Mouse (Mus musculus): ENCODE results near the gene Wfdc1. TPM values are rescaled to one million over a fixed set of nuclear protein-coding genes. Genes with fewer than 3 reads are reported as not detected.

The Wfdc1 gene
- total and polyA plus RNA-seq, 3 experiments, result not detected

- no peak for TF ChIP-seq PAX5 (IDR thresholded peaks at IDR 0.05; ENCODE audit: low read length)
These were observed 2.7 kb upstream of the Wfdc1 start (continued) for GRCm38 (mm10) chr8:119663440-119663839.

GRCm38 (mm10) chr8:119665270-119665669, 895 bp upstream of the Wfdc1 start:
- Histone ChIP-seq H3K9me3 (replicated peaks; ENCODE audit: low read length) (no peaks in the 10 kb centered on the region), H3K4me2 (ENCODE audit: insufficient read depth, low read depth, poor library complexity, severe bottlenecking) (no peak overlapping the region), H3K27me3 (replicated peaks) (peaks cover 93% of the 10 kb centered on the region), H3K79me2 (replicated peaks; ENCODE audit: control insufficient read depth, extremely low read depth, insufficient read depth, poor library complexity, severe bottlenecking) (no peaks in the 10 kb centered on the region), H3K4me1 (ENCODE audit: control insufficient read depth in 1 of 2, insufficient read depth in 2 of 2) (peaks cover 0 to 3% of the 10 kb centered on the region in 2 experiments; a peak in 1 of 4 replicates), H3K36me3 (replicated peaks in 1 of 2; ENCODE audit: control insufficient read depth in 1 of 2, insufficient read depth in 1 of 2, low read length in 1 of 2) (no peaks in the 10 kb centered on the region), H3K27ac (ENCODE audit: insufficient read depth, low read depth) (no peak overlapping the region), H3K4me3 (replicated peaks in 1 of 3; ENCODE audit: low read depth in 2 of 3, low read length in 2 of 3, poor library complexity in 1 of 3) (no peak overlapping the region), H3K9ac (ENCODE audit: insufficient read depth, low read depth) (no peak overlapping the region)
- DNase-seq (ENCODE audit: extremely low read depth), result no peak
- no peak for TF ChIP-seq ELF1 (IDR thresholded peaks at IDR 0.05; ENCODE audit: low read depth, low read length)
- TF ChIP-seq USF1 (IDR thresholded peaks at IDR 0.05; ENCODE audit: low read depth, low read length), result no peak
- TF ChIP-seq TCF12 (IDR thresholded peaks at IDR 0.05; ENCODE audit: low read depth, low read length), result no peak
- no peak for TF ChIP-seq MAZ (IDR thresholded peaks at IDR 0.05; ENCODE audit: low read depth, low read length)
- no peak for TF ChIP-seq ZC3H11A (IDR thresholded peaks at IDR 0.05; ENCODE audit: low read depth, low read length)
- no peak for TF ChIP-seq ETS1 (conservative IDR thresholded peaks at IDR 0.05; ENCODE audit: low read depth, low read length)
- TF ChIP-seq ZNF384 (IDR thresholded peaks at IDR 0.05; ENCODE audit: low read depth, low read length), result no peak
- TF ChIP-seq PAX5 (IDR thresholded peaks at IDR 0.05; ENCODE audit: low read length), result no peak
- TF ChIP-seq GABPA (IDR thresholded peaks at IDR 0.05; ENCODE audit: insufficient replicate concordance, low read depth, low read length), result no peak
- no peak for TF ChIP-seq RAD21 (IDR thresholded peaks at IDR 0.05; ENCODE audit: low read depth, low read length)
- dilution Hi-C loops (cut with MboI; ENCODE audit: extremely low pct_ligation_motif_present, extremely low pct_unique_long_range_greater_than_20kb, low sequenced_read_pairs) (no loop called here), in situ Hi-C loops (cut with MboI; ENCODE audit: low pct_ligation_motif_present, low pct_unique_long_range_greater_than_20kb, low sequenced_read_pairs) (no loop called here)

- DNase-seq (ENCODE audit: extremely low read depth), result no peak
- TF ChIP-seq UBTF (IDR thresholded peaks at IDR 0.05; ENCODE audit: low read depth, low read length) (no peak), GABPA (IDR thresholded peaks at IDR 0.05; ENCODE audit: insufficient replicate concordance, low read depth, low read length) (no peak), JUN (IDR thresholded peaks at IDR 0.05; ENCODE audit: insufficient read depth, low read depth, low read length) (no peak), TCF12 (IDR thresholded peaks at IDR 0.05; ENCODE audit: low read depth, low read length) (no peak), ZC3H11A (IDR thresholded peaks at IDR 0.05; ENCODE audit: low read depth, low read length) (no peak), SIN3A (IDR thresholded peaks at IDR 0.05; ENCODE audit: low read length) (no peak), IRF4 (IDR thresholded peaks at IDR 0.05; ENCODE audit: low read depth, low read length) (no peak), PAX5 (IDR thresholded peaks at IDR 0.05; ENCODE audit: low read length) (no peak), ELF1 (IDR thresholded peaks at IDR 0.05; ENCODE audit: low read depth, low read length) (no peak), RAD21 (IDR thresholded peaks at IDR 0.05; ENCODE audit: low read depth, low read length) (no peak), CHD1 (IDR thresholded peaks at IDR 0.05; ENCODE audit: low read depth, low read length) (no peak)
- no peak overlapping the region for H3K4me3 ChIP-seq (replicated peaks in 1 of 3; ENCODE audit: low read depth in 2 of 3, low read length in 2 of 3, poor library complexity in 1 of 3)
- H3K9ac ChIP-seq (ENCODE audit: insufficient read depth, low read depth), result no peak overlapping the region
- H3K79me2 ChIP-seq (replicated peaks; ENCODE audit: control insufficient read depth, extremely low read depth, insufficient read depth, poor library complexity, severe bottlenecking), result no peaks in the 10 kb centered on the region
- H3K4me2 ChIP-seq (ENCODE audit: insufficient read depth, low read depth, poor library complexity, severe bottlenecking), result no peak overlapping the region
- peaks cover 88% of the 10 kb centered on the region for H3K27me3 ChIP-seq (replicated peaks)
- in situ Hi-C loops (cut with MboI; ENCODE audit: low pct_ligation_motif_present, low pct_unique_long_range_greater_than_20kb, low sequenced_read_pairs) (no loop called here), dilution Hi-C loops (cut with MboI; ENCODE audit: extremely low pct_ligation_motif_present, extremely low pct_unique_long_range_greater_than_20kb, low sequenced_read_pairs) (no loop called here)
- H3K9me3 ChIP-seq (replicated peaks; ENCODE audit: low read length), result no peaks in the 10 kb centered on the region
- H3K27ac ChIP-seq (ENCODE audit: insufficient read depth, low read depth), result no peak overlapping the region
- H3K36me3 ChIP-seq (replicated peaks in 1 of 2; ENCODE audit: control insufficient read depth in 1 of 2, insufficient read depth in 1 of 2, low read length in 1 of 2), result no peaks in the 10 kb centered on the region
- H3K4me1 ChIP-seq (ENCODE audit: control insufficient read depth in 1 of 2, insufficient read depth in 2 of 2), result peaks cover 3 to 5% of the 10 kb centered on the region in 2 experiments; a peak in 2 of 4 replicates
These were observed 2.3 kb downstream of the Wfdc1 start for GRCm38 (mm10) chr8:119668447-119668846.
